Mouse (Mus musculus) spleen, postnatal 14 days (tissue): ENCODE results near the gene Tfe3.
"Not testable (repeated sequence)": the region's sequence is repeated elsewhere in the genome, so short reads cannot be mapped to it uniquely, and the experiment has no call there.

ENCODE experiments used
- DNase-seq, 2 experiments: peaks; one replicate each; pipeline ENCODE4 v3.0.0; 2021 to 2022; ENCODE audit warnings: low spot score in 2 of 2

Gene Tfe3

DNA sequence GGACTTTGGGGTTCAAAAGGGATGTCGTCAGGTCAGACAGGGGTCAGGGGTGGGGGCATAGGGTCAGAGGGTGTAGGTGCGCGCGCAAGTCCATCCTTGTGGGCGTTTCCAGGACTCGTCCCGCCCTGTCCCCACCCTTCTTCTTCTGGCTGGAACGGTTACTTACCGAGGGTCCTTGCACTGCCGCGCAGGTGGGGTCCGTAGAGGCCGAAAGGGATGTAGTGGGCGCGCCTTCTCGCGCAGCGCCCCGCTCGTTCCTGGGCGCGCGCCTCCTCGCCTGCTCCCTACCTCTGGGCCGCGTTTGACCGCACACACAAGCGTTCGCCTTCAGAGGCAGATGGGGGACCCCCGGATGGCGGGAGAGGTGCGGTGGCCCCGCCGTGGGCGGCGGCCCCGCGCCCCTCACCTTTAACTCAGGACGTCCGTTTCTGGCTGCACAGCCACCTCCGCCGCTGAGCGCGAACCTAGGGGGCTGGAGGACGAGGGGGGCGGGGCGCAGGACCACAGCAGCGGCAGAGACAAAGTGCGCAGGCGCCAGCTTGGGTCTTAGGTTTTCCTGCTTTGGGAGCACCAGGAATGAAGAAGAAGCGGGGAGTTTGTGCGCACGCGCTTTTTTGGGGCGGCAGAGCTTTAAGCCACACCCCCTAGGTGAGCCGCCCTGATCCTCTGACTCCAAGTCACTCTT, 11.8 kb upstream of the Tfe3 start, which contains the start of gene Ccdc120:
Gene Ccdc120 (minus strand): TSS at position 474 of the 685 bp plus-strand sequence.
- DNase-seq: no peak

DNA sequence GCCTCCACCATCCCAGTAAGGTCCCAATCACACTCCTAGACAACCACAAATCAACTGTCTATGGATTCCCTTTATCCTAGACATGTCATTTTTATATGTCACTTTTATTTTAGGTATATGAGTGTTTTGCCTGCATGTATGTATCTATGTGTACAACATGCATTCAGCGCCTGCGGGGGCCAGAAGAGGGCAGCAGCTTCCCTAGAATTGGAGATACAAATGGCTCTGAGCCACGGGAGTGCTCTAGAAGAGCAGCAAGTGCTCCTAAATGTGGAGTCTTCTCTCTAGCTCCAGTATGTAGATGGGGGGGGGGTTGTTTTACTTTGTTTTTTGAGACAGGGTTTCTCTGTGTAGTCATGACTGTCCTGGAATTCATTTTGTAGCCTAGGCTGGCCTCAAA, 8.7 kb upstream of the Tfe3 start:
- not testable (repeated sequence) for DNase-seq

DNA sequence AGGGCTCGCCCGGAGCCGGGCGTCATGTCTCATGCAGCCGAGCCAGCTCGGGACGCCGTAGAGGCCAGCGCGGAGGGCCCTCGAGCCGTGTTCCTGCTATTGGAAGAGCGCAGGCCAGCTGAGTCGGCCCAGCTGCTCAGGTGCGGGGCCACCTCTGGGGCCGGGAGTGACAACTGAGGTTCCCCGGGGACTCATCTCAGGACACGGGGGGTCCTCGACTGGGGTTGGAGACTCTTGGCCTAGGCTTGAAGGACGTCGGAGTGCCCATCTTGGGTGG, 499 bp downstream of the Tfe3 start:
- no peak for DNase-seq

DNA sequence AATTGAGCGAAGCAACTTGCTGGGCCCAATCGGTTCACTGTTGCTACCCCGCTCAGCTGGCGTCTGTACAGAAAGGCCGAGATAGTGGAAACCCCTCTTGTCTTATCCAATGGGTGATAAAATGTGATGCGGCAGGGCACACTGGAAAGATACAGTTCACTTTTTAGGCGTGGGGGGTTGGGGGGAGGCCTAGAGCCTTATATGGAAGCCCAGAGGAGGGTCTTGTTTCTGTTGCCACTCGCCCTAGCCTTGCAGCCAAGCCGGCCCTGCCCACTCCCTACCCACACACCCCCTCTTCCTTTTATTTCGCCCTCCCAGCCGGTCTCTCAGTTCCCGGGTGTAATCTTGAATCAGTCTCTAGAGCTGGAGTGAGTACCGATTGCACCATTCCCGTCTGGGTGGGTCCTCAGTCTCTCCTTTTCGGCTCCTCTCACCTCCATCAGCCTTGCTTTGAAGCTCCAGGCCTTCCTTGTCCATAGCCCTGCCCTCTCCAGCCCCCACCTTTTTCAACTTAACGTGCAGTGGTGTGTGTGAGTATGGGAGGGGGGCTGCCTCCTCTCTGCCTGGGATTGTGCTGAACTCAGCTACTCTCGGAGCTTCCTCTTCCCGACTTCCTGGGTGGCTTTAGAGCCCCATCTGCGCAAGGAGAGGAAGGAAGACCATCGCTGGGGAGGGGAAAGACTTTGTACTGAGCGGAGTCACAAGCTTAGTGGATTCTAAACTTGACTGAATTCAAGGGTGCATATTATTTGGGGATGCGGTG, 1.5 kb downstream of the Tfe3 start:
- no peak for DNase-seq

DNA sequence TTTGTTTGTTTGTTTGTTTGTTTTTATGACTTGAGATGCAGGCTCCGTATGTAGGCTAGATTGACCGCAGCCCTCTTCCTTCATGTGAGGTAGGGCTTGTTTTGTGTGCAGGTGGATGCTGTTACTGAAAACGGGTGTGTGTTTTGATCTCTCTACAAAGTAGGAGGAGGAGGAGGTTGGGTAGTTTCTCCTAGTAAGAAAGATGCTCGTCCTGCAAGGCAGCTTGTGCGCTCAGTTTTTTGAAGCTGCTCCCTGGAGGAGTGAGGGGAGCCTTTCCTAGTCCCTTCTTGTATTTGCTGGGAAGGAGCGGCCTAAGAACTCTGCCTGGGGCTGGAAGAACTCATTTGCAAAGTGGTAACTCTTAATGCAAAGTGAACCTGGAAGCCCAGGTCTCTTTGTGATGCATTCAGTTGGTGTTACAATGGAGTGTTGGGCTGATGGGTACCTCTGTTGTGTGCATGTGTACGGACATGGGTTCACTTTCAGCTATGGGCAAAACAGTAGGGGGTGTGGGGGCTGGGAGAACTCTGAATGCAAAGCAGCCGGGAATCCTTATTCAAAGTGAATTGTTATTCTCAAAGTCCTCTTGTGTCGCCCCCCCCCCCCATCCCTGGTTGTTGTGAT, 2.4 kb downstream of the Tfe3 start:
- DNase-seq: no peak

DNA sequence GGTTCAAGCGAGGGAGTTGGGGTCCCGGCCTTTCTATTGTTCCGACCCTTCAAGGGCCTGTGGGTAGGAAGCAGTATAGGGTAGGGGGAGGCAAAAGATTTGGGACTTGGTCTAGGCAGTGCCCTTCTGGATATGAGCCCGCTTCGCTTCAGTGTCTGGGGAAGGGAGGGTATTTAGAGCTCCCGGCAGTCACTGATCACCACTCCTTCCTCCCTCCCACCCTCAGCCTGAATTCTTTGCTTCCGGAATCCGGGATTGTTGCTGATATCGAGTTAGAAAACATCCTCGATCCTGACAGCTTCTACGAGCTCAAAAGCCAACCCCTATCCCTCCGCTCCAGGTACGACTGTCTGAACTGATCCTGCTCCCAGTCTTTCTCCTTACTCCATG, 2.9 kb downstream of the Tfe3 start:
- no peak for DNase-seq

DNA sequence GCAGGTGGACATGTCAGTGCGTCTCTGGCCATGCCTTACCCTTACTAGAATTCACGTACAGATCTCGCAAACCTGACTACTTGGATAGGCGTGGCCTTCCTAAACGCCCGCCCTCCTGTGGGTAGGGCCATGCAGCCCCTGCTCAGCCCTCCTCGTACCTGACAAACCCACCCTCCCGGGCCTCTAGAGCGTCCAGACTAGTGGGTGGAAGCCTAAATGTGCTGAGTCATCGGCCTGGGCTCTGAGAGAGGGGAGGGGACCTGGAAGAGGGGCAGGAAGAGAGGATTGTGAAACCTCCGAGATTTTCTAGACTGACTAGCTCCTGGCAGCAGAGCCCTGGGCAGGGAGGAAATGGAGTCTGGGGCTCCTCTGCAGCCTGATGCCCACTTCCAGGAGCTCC, 3.4 kb downstream of the Tfe3 start:
- no peak for DNase-seq

DNA sequence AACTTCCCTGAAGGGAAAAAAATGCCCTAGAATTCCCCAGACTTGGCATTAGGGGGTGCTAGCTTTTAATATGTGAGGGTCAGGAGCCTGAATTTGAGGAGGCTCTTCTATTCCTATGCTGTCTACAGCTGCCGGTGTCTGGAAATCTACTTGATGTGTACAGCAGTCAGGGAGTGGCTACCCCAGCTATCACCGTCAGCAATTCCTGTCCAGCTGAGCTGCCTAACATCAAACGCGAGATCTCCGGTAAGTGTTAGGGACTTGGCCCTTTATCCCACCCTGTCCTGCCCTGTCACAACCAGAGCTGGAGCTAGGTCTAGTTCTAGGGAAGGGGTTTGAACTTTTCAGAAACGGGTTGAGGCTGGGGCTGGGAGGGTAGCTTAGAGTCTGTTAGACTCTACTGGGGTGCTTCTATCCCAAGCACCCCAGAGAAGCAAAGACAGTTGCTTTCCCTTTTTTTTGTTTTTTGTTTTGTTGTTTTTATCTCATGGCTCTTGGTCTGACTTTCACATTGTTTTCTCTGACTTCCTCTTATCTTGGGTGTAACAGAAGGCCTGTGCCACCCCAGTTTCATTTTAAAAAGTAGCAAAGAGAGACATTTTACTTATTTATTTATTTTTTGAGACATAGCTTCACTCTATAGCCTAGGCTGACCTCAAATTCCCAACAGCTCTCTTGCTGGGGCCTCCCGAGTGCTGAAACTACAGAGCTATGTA, 7.1 kb downstream of the Tfe3 start:
- DNase-seq: no peak

DNA sequence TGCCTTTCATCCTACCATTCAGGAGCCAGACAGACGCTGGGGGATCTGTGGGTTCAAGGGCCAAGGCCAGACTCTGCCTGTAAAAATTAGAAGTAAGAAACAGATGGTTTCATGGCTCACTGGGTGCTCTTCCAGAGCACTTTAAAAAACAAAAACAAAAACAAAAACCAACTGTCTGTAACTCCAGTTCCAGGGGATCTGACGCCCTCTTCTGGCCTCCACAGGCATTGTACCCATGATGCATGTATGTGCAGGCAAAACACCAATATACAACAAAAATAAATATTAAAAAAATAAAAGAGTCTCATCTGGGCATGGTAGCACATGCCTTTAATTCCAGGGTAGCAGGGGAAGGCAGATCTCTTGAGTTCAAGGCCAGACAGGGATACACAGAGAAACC, 10.4 kb downstream of the Tfe3 start:
- no peak for DNase-seq

DNA sequence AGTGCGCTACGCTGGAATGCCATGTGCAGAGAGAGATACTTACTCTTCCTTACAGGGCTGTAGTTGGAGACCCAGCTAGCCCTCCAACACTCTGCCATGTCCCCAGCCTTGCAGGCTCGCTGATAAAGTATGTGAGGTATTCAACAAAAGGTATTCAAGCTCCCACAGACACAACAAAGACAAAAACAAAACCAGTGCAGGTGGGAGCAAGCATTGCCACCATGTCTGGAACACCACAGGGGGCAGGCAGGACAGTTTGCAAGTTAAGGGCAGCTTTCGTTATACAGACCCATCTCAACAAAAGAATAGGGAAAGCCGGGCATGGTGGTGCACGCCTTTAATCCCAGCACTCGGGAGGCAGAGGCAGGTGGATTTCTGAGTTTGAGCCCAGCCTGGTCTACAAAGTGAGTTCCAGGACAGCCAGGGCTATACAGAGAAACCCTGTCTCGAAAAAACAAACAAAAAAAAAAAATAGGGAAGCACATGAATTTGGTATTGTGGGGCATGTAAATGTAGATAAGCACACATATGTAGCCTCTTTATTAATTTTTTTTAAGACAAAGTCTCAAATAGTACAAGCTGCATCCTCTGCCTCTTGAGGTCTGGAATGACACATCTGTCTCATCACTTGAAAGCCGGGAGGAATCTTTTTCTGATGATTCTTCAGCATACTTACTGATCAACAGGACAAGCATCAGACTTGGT, 13.3 kb downstream of the Tfe3 start:
- no peak for DNase-seq

DNA sequence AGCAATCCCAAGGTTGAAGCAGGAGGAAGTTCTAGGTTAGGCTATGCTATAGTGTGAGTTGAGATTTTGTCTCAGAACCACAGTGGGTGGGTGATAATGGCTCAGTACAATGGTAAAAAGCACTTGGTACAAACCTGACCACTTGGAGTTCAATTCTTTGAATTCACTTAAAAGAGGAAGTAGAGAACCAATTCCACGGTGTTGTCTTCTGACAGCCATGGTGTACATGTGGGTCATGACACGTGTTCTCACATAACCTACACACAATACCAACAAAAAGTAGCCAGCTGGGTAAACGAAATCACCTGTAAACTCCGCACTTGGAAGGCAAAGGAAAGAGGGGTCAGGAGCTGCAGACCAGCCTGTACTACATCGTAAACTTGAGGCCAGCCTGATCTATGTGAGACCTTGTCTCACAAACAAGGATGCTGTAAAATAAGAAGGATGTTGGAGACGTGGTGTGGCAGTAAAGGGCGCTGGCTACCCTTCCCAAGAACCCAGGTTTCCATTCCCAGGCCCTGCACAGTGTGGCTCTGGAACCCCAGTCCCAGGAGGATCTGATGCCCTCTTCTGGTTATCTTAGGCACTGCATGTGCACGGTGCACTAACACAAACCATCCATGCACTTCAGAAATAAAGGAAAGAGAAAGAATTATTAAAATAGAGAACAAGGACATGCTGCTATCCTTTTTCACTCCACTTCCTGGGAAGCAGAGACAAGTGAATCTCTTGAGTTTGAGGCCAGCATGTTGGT, 14.1 kb downstream of the Tfe3 start:
- DNase-seq: peak; percentile 28 to 60

DNA sequence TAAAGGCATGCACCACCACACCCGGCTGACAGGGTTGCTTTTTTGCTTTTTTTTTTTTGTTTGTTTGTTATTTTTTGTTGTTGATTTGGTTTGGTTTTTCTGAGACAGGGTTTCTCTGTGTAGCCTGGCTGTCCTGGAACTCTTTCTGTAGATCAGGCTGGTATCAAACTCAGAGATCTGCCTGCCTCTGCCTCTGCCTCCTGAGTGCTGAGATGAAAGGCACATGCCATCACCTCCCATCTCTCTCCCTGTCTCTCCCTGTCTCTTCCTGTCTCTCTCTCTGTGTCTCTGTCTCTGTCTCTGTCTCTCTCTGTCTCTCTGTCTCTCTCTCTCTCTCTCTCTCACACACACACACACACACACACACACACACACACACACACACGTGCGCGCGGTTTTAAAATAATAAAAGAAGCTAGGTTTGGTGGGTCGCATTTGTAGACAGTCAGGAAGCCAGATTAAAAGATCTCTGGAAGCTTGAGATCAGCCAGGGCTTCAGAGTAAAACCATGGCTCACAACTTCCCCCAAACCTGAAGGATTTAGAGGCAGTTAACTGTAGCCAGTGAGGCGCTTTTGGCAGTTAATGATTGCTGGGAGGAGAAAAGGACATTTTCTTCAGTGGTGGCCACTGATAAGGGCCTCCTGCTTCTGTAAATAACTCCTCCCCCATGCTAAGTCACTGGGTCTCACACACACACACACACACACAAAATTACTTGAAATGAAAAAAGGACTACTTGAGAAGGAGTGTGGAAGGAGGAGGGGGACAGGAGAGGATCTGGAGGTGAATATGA, 16.3 kb downstream of the Tfe3 start:
- no peak for DNase-seq

DNA sequence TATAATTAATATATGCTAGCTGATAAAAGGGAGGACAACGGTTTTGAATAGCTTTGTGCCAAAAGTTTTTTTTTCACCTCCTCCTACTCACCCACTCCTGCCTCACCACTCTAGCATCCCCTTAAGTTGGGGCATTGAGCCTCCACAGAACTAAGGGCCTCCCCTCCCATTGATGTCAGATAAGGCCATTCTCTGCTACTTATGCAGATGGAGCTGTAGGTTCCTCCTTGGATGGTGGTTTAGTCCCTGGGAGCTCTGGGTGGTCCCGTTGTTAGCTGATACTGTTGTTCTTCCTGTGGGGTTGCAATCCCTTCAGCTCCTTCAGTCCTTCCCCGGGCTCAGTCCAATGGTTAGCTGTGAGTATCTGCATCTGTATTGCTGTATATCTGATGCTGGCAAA, 16.9 kb downstream of the Tfe3 start:
- DNase-seq: no peak

DNA sequence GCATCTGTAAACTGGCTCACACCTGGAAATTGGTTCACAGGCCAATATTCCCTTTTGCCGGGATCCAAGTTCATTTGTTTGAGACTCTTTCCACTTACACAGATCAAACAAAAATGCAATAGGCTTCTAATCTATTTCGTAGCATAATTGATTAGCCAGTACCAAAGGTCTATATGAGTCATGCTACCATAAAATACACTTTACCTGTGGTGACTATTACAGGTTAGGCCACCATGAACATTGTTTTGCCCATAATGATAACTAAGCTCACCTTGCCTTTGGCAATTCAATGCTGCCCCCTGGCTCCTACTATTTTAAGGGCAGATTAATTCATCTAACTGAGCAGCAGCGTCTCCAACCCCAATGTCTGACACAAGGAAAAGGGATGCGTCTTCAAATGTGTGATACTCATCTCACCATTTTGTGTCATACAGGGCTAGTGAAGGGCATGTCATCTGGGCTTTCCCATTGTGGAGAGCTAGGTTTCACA, 20.3 kb downstream of the Tfe3 start:
- no peak for DNase-seq

DNA sequence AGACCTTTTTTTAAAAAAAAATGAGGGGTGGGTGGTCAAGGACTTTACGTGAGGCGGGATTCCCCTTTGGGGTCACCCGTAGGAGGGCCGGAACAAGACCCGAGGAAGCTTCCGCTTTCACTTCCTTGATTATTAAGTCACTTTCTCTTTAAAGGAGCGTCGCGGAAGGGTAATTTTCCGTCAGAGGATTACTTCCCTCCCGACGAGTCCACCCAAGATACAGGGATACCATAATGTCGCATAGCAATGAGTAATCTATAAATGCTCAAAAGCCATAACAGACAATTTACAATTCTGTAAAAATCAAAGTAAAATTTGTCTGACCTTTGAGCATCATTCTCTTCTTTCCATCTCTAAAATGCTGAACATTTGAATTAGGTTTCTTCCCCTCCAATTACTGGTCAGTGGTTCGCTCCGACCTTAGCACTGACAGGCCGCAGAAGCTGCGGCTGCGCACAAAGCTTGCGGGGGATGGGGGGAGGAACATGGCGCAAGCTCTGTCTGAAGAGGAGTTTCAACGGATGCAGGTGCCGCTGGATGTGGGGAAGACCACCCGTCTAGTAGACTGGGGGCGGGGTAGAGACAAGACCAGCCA, 27.3 kb downstream of the Tfe3 start, which contains the start of gene Gripap1:
Gene Gripap1 (plus strand): TSS at position 224 of the 595 bp plus-strand sequence.
- peak; percentile 55 to 66 for DNase-seq

DNA sequence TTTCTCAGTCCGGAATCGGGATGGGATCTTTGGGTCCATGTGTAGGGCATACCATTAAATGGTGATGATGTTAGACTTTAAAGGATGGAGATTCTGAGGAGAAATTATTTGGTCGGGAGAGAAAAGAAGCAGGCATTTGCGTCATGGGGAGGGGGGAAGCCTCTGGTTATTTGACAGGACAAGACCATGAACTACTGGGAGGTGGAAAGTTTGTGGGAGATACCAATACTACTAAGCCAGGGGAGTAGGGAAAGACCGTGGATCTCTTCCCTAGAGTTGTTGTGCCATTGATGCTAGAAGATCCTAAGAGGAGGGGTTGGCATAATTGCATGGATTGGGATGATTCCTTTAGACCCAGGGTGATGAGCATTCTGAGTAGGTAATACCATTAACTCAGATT, 27.9 kb downstream of the Tfe3 start:
- no peak for DNase-seq

DNA sequence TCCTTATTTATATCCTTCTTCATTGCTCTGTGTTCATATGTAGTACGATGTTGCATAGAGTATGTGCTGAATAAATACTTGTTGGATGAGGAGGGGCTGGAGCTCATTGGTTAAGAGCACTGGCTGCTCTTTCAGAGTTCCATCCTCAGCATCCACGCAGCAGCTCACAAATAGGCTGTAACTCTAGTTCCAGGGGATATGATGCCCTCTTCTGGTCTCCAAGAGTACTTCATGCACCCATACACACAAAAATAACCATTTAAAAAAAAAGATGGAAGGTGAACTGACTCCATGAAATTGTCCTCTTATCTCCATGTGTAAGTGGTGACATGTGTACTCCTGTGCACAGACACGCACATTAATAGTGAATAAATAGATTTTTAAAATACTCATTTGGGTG, 31.0 kb downstream of the Tfe3 start:
- DNase-seq: no peak

DNA sequence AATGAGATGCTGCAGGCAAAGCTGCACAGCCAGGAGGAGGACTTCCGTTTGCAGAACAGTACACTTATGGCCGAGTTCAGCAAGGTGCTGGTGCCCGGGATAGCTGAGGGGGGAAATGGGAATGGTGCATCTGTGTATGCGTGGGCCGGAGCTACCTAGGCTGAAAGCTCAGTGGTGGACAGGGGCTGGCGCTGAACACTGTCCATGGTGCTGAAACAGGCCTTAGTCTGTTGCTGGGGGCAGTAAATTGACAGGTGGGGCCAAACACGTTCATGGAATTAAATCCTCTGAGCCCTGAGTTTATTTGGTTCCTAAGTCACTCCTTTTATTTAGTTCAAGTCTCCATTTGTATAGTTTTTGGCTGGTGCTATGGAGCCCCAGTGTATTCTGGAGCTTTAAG, 32.7 kb downstream of the Tfe3 start:
- no peak for DNase-seq

DNA sequence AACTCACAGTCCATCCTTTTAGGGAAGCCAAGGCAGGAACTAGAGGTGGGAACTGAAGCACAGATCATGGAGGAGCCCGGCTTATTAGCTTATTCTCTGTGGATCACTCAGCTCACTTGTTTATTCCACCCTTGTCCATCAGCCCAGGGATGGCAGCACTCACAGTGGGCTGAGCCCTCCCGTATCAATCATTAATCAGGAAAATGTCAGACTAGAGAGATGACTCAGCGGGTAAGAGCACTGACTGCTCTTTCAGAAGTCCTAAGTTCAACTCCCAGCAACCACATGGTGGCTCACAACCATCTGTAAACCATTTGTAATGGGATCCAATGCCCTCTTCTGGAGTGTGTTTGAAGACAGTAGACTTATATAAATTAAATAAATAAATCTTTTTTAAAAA, 35.0 kb downstream of the Tfe3 start:
- DNase-seq: no peak

DNA sequence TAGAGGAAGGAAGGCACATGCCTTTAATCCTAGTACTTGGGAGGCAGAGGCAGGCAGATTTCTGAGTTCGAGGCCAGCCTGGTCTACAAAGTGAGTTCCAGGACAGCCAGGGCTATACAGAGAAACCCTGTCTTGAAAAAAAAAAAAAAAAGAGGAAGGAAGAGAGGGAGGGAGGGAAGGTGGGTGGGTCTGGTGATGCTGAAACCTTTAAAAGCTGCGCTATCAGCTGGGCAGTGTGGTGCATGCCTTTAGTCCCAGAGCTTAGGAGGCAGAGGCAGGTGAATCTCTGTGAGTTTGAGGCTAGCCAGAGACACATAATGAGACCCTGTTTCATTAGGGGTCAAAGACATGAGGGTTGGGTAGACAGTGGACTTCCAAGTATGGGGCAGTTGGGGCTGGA, 39.8 kb downstream of the Tfe3 start:
- not testable (repeated sequence) for DNase-seq
